Mouse (Mus musculus) MEL (cell line): ENCODE results near the gene Cd72. TPM values are rescaled to one million over a fixed set of nuclear protein-coding genes. Genes with fewer than 3 reads are reported as not detected.
A peak's percentile ranks its signal among the peaks of the same experiment; 100 is the strongest.

Experiments
- DNase-seq: peaks from one replicate; pipeline ENCODE4 v3.0.0; 2011; ENCODE audit warnings: low read depth, low spot score
- H3K27ac ChIP-seq: 2 replicates; pipeline ENCODE4 v1.5.1; 2012; ENCODE audit warnings: low read depth, mild to moderate bottlenecking, control low read depth, low read length, moderate library complexity; ENCODE audit not compliant: control insufficient read depth
- H3K27me3 ChIP-seq, 2 experiments: fragments of 150-350 bp in 1 of 2; sonication (generic) in 1 of 2; 2 replicates each; pipeline ENCODE4 v1.6.1; 2012; ENCODE audit warnings: low read length in 2 of 2, mild to moderate bottlenecking in 2 of 2, improper control_type of control experiment in 1 of 2, moderate library complexity in 1 of 2; ENCODE audit not compliant: insufficient read depth in 2 of 2, control insufficient read depth in 1 of 2
- H3K36me3 ChIP-seq, 2 experiments: 2 replicates each; pipeline ENCODE4 v1.6.1; 2012 to 2014; ENCODE audit warnings: low read length in 2 of 2, improper control_type of control experiment in 1 of 2, inconsistent platforms in 1 of 2, mild to moderate bottlenecking in 1 of 2; ENCODE audit not compliant: insufficient read depth in 2 of 2, control insufficient read depth in 1 of 2
- H3K4me1 ChIP-seq, 2 experiments: fragments of 150-350 bp in 1 of 2; sonication (generic) in 1 of 2; 2 replicates each; pipeline ENCODE4 v1.6.1; 2012; ENCODE audit warnings: low read length in 2 of 2, improper control_type of control experiment in 1 of 2, mild to moderate bottlenecking in 1 of 2; ENCODE audit not compliant: insufficient read depth in 2 of 2, control insufficient read depth in 1 of 2
- H3K4me3 ChIP-seq, 2 experiments: fragments of 150-350 bp in 1 of 2; sonication (generic) in 1 of 2; 2 replicates each; pipeline ENCODE4 v1.5.1; 2012; ENCODE audit warnings: low read depth in 2 of 2, low read length in 2 of 2, mild to moderate bottlenecking in 2 of 2, moderate library complexity in 2 of 2, control low read depth in 1 of 2, improper control_type of control experiment in 1 of 2; ENCODE audit not compliant: control insufficient read depth in 1 of 2, insufficient read depth in 1 of 2
- H3K79me2 ChIP-seq: 2 replicates; pipeline ENCODE4 v1.6.1; 2012; ENCODE audit warnings: mild to moderate bottlenecking, low read length, moderate library complexity; ENCODE audit not compliant: control insufficient read depth, poor library complexity, insufficient read depth
- H3K9ac ChIP-seq: 2 replicates; pipeline ENCODE4 v1.6.1; 2012; ENCODE audit warnings: low read depth, mild to moderate bottlenecking, control low read depth, low read length, moderate library complexity; ENCODE audit not compliant: control insufficient read depth, poor library complexity, severe bottlenecking
- H3K9me3 ChIP-seq: fragments of 150-350 bp; sonication (generic); replicated peaks from 2 replicates; pipeline ENCODE4 v1.6.1; 2012; ENCODE audit warnings: mild to moderate bottlenecking, low read length, improper control_type of control experiment, moderate library complexity; ENCODE audit not compliant: insufficient read depth
- BHLHE40 ChIP-seq: IDR thresholded peaks from 2 replicates; pipeline ENCODE4 v1.6.1; 2012; ENCODE audit warnings: low read depth, mild to moderate bottlenecking, inconsistent platforms, low read length, improper control_type of control experiment, borderline replicate concordance
- ELF1 ChIP-seq: IDR thresholded peaks from 2 replicates; pipeline ENCODE4 v1.6.1; 2014; ENCODE audit warnings: low read depth, mild to moderate bottlenecking, inconsistent platforms, low read length, improper control_type of control experiment, moderate library complexity
- EP300 ChIP-seq, 2 experiments: IDR thresholded peaks; 2 replicates each; pipeline ENCODE4 v1.6.1; 2011; ENCODE audit warnings: improper control_type of control experiment in 2 of 2, low read length in 2 of 2, low read depth in 1 of 2, mild to moderate bottlenecking in 1 of 2
- ETS1 ChIP-seq: IDR thresholded peaks from 2 replicates; pipeline ENCODE4 v1.6.1; 2012; ENCODE audit warnings: low read depth, mild to moderate bottlenecking, inconsistent platforms, low read length, improper control_type of control experiment, moderate library complexity
- GATA1 ChIP-seq: IDR thresholded peaks from 2 replicates; pipeline ENCODE4 v1.6.1; 2011; ENCODE audit warnings: low read depth, low read length, improper control_type of control experiment
- HCFC1 ChIP-seq: IDR thresholded peaks from 2 replicates; pipeline ENCODE4 v1.6.1; 2012; ENCODE audit warnings: low read depth, mild to moderate bottlenecking, inconsistent platforms, low read length, improper control_type of control experiment, moderate library complexity
- MAFK ChIP-seq: IDR thresholded peaks from 2 replicates; pipeline ENCODE4 v1.6.1; 2011; ENCODE audit warnings: low read depth, mild to moderate bottlenecking, low read length, improper control_type of control experiment, borderline replicate concordance
- MAX ChIP-seq: IDR thresholded peaks from 2 replicates; pipeline ENCODE4 v1.6.1; 2011; ENCODE audit warnings: low read length, improper control_type of control experiment
- MAZ ChIP-seq: IDR thresholded peaks from 2 replicates; pipeline ENCODE4 v1.6.1; 2012; ENCODE audit warnings: low read depth, mild to moderate bottlenecking, inconsistent platforms, low read length, improper control_type of control experiment
- MXI1 ChIP-seq: IDR thresholded peaks from 2 replicates; pipeline ENCODE4 v1.6.1; 2011; ENCODE audit warnings: mild to moderate bottlenecking, low read depth, low read length, improper control_type of control experiment
- MYC ChIP-seq: IDR thresholded peaks from 2 replicates; pipeline ENCODE4 v1.6.1; 2011; ENCODE audit warnings: low read depth, mild to moderate bottlenecking, low read length, improper control_type of control experiment, moderate library complexity
- POLR2A ChIP-seq, 2 experiments: IDR thresholded peaks; 2 replicates each; pipeline ENCODE4 v1.6.1; 2011 to 2012; ENCODE audit warnings: low read length in 2 of 2, mild to moderate bottlenecking in 2 of 2, control low read depth in 1 of 2, improper control_type of control experiment in 1 of 2, low read depth in 1 of 2, moderate library complexity in 1 of 2; ENCODE audit not compliant: control insufficient read depth in 1 of 2, insufficient read depth in 1 of 2, poor library complexity in 1 of 2
- POLR2AphosphoS5 ChIP-seq: IDR thresholded peaks from 2 replicates; pipeline ENCODE4 v1.6.1; 2012; ENCODE audit warnings: low read depth, borderline replicate concordance, mild to moderate bottlenecking, inconsistent platforms, low read length, moderate library complexity, mixed read lengths
- RAD21 ChIP-seq: IDR thresholded peaks from 2 replicates; pipeline ENCODE4 v1.6.1; 2011; ENCODE audit warnings: mild to moderate bottlenecking, low read depth, low read length, improper control_type of control experiment
- SIN3A ChIP-seq: IDR thresholded peaks from 2 replicates; pipeline ENCODE4 v1.6.1; 2012; ENCODE audit warnings: low read length, improper control_type of control experiment, inconsistent platforms
- TAL1 ChIP-seq: IDR thresholded peaks from 2 replicates; pipeline ENCODE4 v1.6.1; 2012; ENCODE audit warnings: mild to moderate bottlenecking, inconsistent platforms, low read length, moderate library complexity, mixed read lengths
- TBP ChIP-seq: IDR thresholded peaks from 2 replicates; pipeline ENCODE4 v1.8.0; 2011; ENCODE audit warnings: low read depth, low read length, improper control_type of control experiment
- UBTF ChIP-seq: IDR thresholded peaks from 2 replicates; pipeline ENCODE4 v1.6.1; 2012; ENCODE audit warnings: low read depth, mild to moderate bottlenecking, inconsistent platforms, low read length, improper control_type of control experiment, moderate library complexity, borderline replicate concordance; ENCODE audit not compliant: insufficient read depth
- USF2 ChIP-seq, 2 experiments: IDR thresholded peaks; 2 replicates each; pipeline ENCODE4 v1.6.1; 2011 to 2012; ENCODE audit warnings: improper control_type of control experiment in 2 of 2, low read length in 2 of 2, borderline replicate concordance in 1 of 2, inconsistent platforms in 1 of 2, low read depth in 1 of 2, mild to moderate bottlenecking in 1 of 2; ENCODE audit not compliant: insufficient read depth in 1 of 2
- ZKSCAN1 ChIP-seq: IDR thresholded peaks from 2 replicates; pipeline ENCODE4 v1.6.1; 2012; ENCODE audit warnings: low read depth, mild to moderate bottlenecking, inconsistent platforms, low read length, improper control_type of control experiment, moderate library complexity
- ZMIZ1 ChIP-seq: IDR thresholded peaks from 2 replicates; pipeline ENCODE4 v1.6.1; 2012; ENCODE audit warnings: low read depth, mild to moderate bottlenecking, inconsistent platforms, low read length, improper control_type of control experiment, moderate library complexity
- ZNF384 ChIP-seq: IDR thresholded peaks from 2 replicates; pipeline ENCODE4 v1.6.1; 2012; ENCODE audit warnings: low read depth, mild to moderate bottlenecking, inconsistent platforms, low read length, improper control_type of control experiment
- polyA plus RNA-seq, 2 experiments: library from polyadenylated mRNA; stranded (reverse) in 1 of 2; unstranded in 1 of 2; fragments of >175 nt in 1 of 2; fragments of >200 nt in 1 of 2; gene quantifications; 2 replicates each; pipeline versions ENCODE4 v1.2.1 to v1.2.4; 2012; ENCODE audit warnings: low replicate concordance in 2 of 2, low read depth in 1 of 2; ENCODE audit not compliant: insufficient read length in 2 of 2, insufficient read depth in 1 of 2, missing spikeins in 1 of 2
- total RNA-seq: library from RNA; depleted of rRNA; stranded (reverse); fragments of 300-350 nt; gene quantifications from 2 replicates; pipeline ENCODE4 v1.2.3, GENCODE M21; 2012

Gene Cd72
- total and polyA plus RNA-seq, 3 experiments: 1.3 to 2.4 TPM; not detected in 1

GRCm38 (mm10) chr4:43493186-43493845, 38.9 kb upstream of the Cd72 start (continued):
- TF ChIP-seq EP300 (IDR thresholded peaks at IDR 0.05; ENCODE audit: low read depth in 1 of 2, low read length in 2 of 2) (no peak), RAD21 (no peak), MYC (no peak; the same call in 1 of the 2 replicates), POLR2AphosphoS5 (no peak), ETS1 (0 out of 2 replicates have a peak, but pooled peaks have one; percentile 5), POLR2A (IDR thresholded peaks at IDR 0.05; ENCODE audit: control insufficient read depth in 1 of 2, insufficient read depth in 1 of 2, low read depth in 1 of 2, low read length in 2 of 2, poor library complexity in 1 of 2) (peak; percentile 78 to 86), ZKSCAN1 (no peak), USF2 (IDR thresholded peaks at IDR 0.05; ENCODE audit: borderline replicate concordance in 1 of 2, insufficient read depth in 1 of 2, low read depth in 1 of 2, low read length in 2 of 2) (no peak)

- Histone ChIP-seq H3K4me1 (peaks cover 2 to 20% of the 10 kb centered on the region in 2 experiments; a peak in 2 of 4 replicates), H3K9me3 (no peaks in the 10 kb centered on the region), H3K36me3 (no peaks in the 10 kb centered on the region), H3K27ac (peak within 1 kb of the TSS; percentile 33), H3K79me2 (peaks cover 5% of the 10 kb centered on the region; the same call in 1 of the 2 replicates), H3K4me3 (peak within 1 kb of the TSS; percentile 64 to 89), H3K9ac (peak within 1 kb of the TSS; percentile 90), H3K27me3 (no peaks in the 10 kb centered on the region)
- DNase-seq: peak; percentile 99
- TF ChIP-seq MXI1: peak; percentile 87
- TF ChIP-seq ELF1: peak; percentile 81
- TF ChIP-seq MAX: peak; percentile 64; the same call in 1 of the 2 replicates
- no peak; the same call in 1 of the 2 replicates for TF ChIP-seq BHLHE40
- peak; percentile 8; the same call in 1 of the 2 replicates for TF ChIP-seq GATA1
- peak; percentile 81 for TF ChIP-seq SIN3A
- TF ChIP-seq TBP: peak; percentile 100
- no peak for TF ChIP-seq ZNF384
- TF ChIP-seq HCFC1: peak; percentile 61
- peak; percentile 97 for TF ChIP-seq ZMIZ1
- TF ChIP-seq MAZ: peak; percentile 82; the same call in 1 of the 2 replicates
- peak; percentile 80 for TF ChIP-seq MYC
- no peak for TF ChIP-seq USF2 (IDR thresholded peaks at IDR 0.05; ENCODE audit: borderline replicate concordance in 1 of 2, insufficient read depth in 1 of 2, low read depth in 1 of 2, low read length in 2 of 2)
- TF ChIP-seq UBTF: peak; percentile 99
- peak; percentile 99 for TF ChIP-seq MAFK
- no peak for TF ChIP-seq TAL1
- TF ChIP-seq POLR2A (IDR thresholded peaks at IDR 0.05; ENCODE audit: control insufficient read depth in 1 of 2, insufficient read depth in 1 of 2, low read depth in 1 of 2, low read length in 2 of 2, poor library complexity in 1 of 2): peak in 1 of 2 experiments; percentile 87; a peak in 2 of 4 replicates
- TF ChIP-seq ETS1: peak; percentile 74
- TF ChIP-seq, all 39 proteins: peak for 14
These were observed 38.4 kb upstream of the Cd72 start, which contains the start of gene Ccdc107 for GRCm38 (mm10) chr4:43492821-43493185. TSS of gene Ccdc107 (plus strand) at chr4:43492900.
